Mouse (Mus musculus) lung, postnatal 14 days (tissue): Measurements from ENCODE around the gene Tac4.

ENCODE experiments used
- DNase-seq: peaks from one replicate; pipeline ENCODE4 v3.0.0; 2021

Tac4 gene

GRCm38 (mm10) chr11:95318116-95318515 lies 56.8 kb downstream of the Tac4 start:
- DNase-seq: no peak
